Mouse (Mus musculus) gastrocnemius, postnatal 10 days (tissue): ENCODE measurements around the gene Actbl2. TPM values are rescaled to one million over a fixed set of nuclear protein-coding genes. Genes with fewer than 3 reads are reported as not detected.
A peak's percentile ranks its signal among the peaks of the same experiment; 100 is the strongest.

Experiments used
- DNase-seq: peaks from one replicate; pipeline ENCODE4 v3.0.0; 2021; ENCODE audit warnings: mixed read lengths
- total RNA-seq, 2 experiments: library from RNA; stranded (reverse); gene quantifications; 2 replicates each; pipeline ENCODE4 v1.2.3; 2021

Actbl2 gene
- total RNA-seq, 2 experiments from 2014 or later: not detected

- no peak for DNase-seq
Observed at GRCm38 (mm10) chr13:111269789-111270335, 15.0 kb downstream of the Actbl2 start.

GRCm38 (mm10) chr13:111271868-111272267 is 17.1 kb downstream of the Actbl2 start:
- DNase-seq: no peak

DNA sequence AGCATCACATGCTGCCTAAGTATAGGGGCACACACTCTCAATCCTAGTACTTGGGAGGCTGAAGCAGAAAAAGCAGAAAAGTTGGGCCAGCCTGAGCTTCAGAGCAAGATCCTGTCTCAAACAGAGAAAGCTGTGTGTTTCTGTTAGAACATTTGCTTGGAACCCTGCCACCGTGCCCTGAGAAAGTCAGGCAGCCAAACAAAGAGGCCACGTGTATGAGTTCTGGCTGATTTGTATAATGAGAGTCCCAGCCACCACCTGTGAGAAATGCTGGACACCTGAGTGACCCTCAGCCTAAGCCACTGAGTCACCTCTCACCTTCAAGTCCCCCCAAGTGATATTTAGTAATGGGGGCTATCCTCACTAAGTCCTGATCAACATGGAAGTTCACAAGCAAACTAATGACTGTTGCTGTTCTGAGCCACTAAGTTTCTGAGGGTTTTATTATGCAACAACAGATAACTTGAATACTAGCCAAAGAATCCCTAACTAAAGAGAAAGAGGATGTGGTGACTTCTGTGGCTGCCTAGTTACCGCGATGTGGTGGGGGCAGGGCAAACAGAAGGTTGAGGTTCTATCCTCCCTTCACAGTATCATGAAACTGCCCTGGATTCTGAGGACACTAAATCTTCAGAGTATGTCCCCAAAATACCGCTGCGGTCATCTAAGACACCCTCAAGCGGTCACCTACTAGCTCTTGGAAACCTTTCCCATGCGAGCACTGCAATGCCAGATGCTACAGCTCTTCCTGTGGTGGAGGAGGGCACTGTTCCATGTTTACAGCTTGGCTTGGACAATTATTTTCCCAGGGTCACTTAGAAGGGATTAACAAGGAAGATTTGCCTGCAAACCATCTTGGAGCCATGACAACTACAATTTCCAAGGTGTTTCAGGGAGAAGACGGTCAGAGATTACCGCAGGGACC is 31.9 kb downstream of the Actbl2 start:
- no peak for DNase-seq

DNA sequence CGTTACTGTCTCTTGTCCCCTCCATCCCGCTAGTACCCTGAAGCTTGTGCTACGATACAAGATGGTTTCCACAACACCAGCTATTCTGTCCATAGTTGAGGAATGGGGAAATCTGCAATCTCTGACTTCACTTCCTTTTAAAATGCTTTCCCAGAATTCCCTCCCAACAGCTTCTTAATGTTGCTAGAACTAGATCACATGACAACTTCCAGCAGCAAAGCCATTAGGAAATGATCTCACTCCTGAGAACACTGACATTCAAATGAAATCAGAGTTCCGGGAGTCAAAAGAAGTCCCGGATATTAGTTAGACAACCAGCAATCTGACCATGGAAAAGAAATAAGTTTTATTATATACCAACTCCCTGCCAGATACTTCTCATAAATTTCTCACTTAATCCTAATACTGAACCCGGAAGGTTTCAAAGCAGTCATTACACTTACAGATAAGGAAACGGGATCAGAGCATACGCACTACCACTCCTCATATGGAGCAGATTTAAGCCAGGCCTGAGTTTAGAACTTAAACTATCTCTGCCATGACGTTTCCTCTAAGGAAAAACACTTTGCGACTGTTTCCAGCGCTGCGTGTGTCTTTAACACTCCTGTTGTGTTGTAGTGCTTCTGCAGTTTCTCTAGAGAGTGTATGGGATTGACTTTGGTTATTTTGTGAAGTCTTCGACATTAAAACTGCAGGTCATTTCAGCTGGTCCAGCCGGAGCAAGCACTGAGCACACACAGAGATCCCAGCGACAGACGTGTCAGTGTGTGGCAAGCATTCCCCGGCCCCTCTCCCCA is 36.5 kb downstream of the Actbl2 start:
- DNase-seq: no peak

GRCm38 (mm10) chr13:111291958-111292493 is 37.2 kb downstream of the Actbl2 start:
- DNase-seq: peak; percentile 13

- DNase-seq: no peak
Observed at GRCm38 (mm10) chr13:111293478-111293877, 38.7 kb downstream of the Actbl2 start.

DNA sequence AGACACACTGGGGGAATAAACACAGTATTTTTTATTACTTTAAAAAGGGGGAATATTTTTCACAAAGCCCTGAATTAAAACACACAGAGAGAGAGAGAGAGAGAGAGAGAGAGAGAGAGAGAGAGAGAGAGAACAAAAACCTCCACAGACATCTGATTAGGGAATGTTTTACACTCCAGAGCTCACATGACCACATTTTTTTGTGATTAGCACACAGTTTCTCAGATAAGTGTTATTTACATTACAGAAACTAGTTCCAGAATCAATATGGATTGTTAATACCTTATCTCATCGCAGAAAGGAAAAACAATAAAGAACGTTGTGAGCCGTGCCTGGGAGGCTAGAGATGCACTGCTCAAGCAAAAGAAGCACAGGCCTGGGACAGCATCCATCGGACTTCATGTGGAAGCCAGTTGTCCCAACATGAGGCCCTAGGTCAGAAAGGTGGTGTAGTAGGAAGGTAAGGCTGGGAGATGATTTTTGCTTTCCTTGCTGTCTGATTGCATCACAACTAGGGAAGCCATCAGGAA is 40.2 kb downstream of the Actbl2 start:
- no peak for DNase-seq

- no peak for DNase-seq
Observed at GRCm38 (mm10) chr13:111296029-111296428, 41.2 kb downstream of the Actbl2 start.

- no peak for DNase-seq
Observed at GRCm38 (mm10) chr13:111297614-111298013, 42.8 kb downstream of the Actbl2 start.

- no peak for DNase-seq
Observed at GRCm38 (mm10) chr13:111299145-111299713, 44.4 kb downstream of the Actbl2 start.

GRCm38 (mm10) chr13:111300846-111301245 is 46.0 kb downstream of the Actbl2 start:
- no peak for DNase-seq

GRCm38 (mm10) chr13:111301431-111301830 is 46.6 kb downstream of the Actbl2 start:
- DNase-seq: no peak

DNA sequence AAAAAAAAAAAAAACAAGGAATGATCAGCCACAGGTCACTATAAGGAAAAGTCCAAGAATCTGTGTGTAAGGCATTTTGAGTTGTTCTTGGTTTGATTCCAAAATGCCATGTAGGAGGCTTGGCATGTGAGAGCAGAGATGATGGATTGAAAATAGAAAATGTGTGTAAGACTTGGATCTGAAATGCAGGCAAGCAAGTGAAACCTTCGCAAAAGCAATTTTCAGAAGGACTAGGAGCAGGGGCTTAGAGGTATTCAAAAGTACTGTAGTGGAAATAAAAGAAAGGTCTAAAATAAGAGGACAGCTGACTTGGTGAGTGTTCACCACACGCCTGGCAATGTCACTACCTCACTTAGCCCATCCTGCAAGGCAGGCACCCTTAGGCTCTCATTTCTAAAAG is 49.4 kb downstream of the Actbl2 start:
- DNase-seq: no peak

DNA sequence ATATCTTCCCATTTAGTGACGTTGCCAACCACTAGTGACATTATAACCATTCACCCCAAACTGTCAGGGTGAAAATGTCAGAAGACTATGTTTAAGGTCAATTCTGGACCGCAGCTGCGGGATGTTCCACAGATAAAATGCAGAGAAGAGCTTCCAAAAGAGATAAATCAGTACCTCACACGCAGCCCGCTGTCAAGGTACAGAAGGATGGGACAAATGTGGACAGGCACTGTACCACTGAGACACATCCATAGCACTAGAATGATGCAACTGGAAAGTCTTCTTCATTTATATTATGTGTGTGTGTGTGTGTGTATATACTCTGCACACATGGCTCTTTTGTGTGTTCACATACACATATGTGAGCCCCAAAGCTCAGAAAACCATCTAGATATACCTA is 49.9 kb downstream of the Actbl2 start:
- no peak for DNase-seq

Other genes starting within 250 kb of the Actbl2 start
- gene Gpbp1, start 235.1 kb downstream of the Actbl2 start, total RNA-seq: 10 to 100 TPM; 47.6 to 55.8 TPM